Mouse (Mus musculus) CH12.LX (cell line): ENCODE measurements around the gene Zfp219. TPM values are rescaled to one million over a fixed set of nuclear protein-coding genes. Genes with fewer than 3 reads are reported as not detected.
A peak's percentile ranks its signal among the peaks of the same experiment; 100 is the strongest.

Experiments used
- DNase-seq: peaks from one replicate; pipeline ENCODE4 v3.0.0-alpha.2; 2013; ENCODE audit errors: extremely low read depth
- H3K27ac ChIP-seq: 2 replicates; pipeline ENCODE4 v1.5.1; 2012; ENCODE audit warnings: low read depth, mild to moderate bottlenecking, control low read depth, moderate library complexity; ENCODE audit not compliant: insufficient read depth
- H3K27me3 ChIP-seq: replicated peaks from 2 replicates; pipeline ENCODE3; 2012; ENCODE audit warnings: inconsistent platforms
- H3K36me3 ChIP-seq, 2 experiments: replicated peaks in 1 of 2; 2 replicates each; pipeline versions ENCODE3 to v1.6.1; 2012; ENCODE audit warnings: inconsistent platforms in 1 of 2, low read length in 1 of 2, mild to moderate bottlenecking in 1 of 2, mixed read lengths in 1 of 2, moderate library complexity in 1 of 2; ENCODE audit not compliant: control insufficient read depth in 1 of 2, insufficient read depth in 1 of 2
- H3K4me1 ChIP-seq, 2 experiments: 2 replicates each; pipeline ENCODE4 v1.6.1; 2012; ENCODE audit warnings: inconsistent platforms in 1 of 2, moderate library complexity in 1 of 2; ENCODE audit not compliant: insufficient read depth in 2 of 2, control insufficient read depth in 1 of 2
- H3K4me2 ChIP-seq: 2 replicates; pipeline ENCODE4 v1.6.1; 2012; ENCODE audit warnings: low read depth, mild to moderate bottlenecking, control low read depth; ENCODE audit not compliant: poor library complexity, insufficient read depth, severe bottlenecking
- H3K4me3 ChIP-seq, 3 experiments: fragments of 150-350 bp in 1 of 3; sonication (generic) in 1 of 3; replicated peaks in 1 of 3; 2 replicates each; pipeline versions ENCODE3 to v1.5.1; 2011 to 2012; ENCODE audit warnings: low read depth in 2 of 3, low read length in 2 of 3, mild to moderate bottlenecking in 2 of 3, moderate library complexity in 2 of 3, control low read depth in 1 of 3, improper control_type of control experiment in 1 of 3, inconsistent platforms in 1 of 3, mixed read lengths in 1 of 3; ENCODE audit not compliant: poor library complexity in 1 of 3
- H3K79me2 ChIP-seq: replicated peaks from 2 replicates; pipeline ENCODE4 v1.6.1; 2012; ENCODE audit warnings: mild to moderate bottlenecking, moderate library complexity; ENCODE audit not compliant: control insufficient read depth, poor library complexity, insufficient read depth, severe bottlenecking; ENCODE audit errors: extremely low read depth
- H3K9ac ChIP-seq: 2 replicates; pipeline ENCODE4 v1.6.1; 2012; ENCODE audit warnings: low read depth, mild to moderate bottlenecking, control low read depth, moderate library complexity; ENCODE audit not compliant: insufficient read depth
- H3K9me3 ChIP-seq: replicated peaks from 2 replicates; pipeline ENCODE3; 2012; ENCODE audit warnings: low read length, inconsistent platforms, mixed read lengths
- CHD2 ChIP-seq: IDR thresholded peaks from 2 replicates; pipeline ENCODE4 v1.6.1; 2011; ENCODE audit warnings: low read length, improper control_type of control experiment
- ELF1 ChIP-seq: IDR thresholded peaks from 2 replicates; pipeline ENCODE4 v1.6.1; 2014; ENCODE audit warnings: low read depth, mild to moderate bottlenecking, inconsistent platforms, low read length, improper control_type of control experiment
- HCFC1 ChIP-seq: IDR thresholded peaks from 2 replicates; pipeline ENCODE4 v1.6.1; 2012; ENCODE audit warnings: low read depth, mild to moderate bottlenecking, inconsistent platforms, low read length, improper control_type of control experiment
- KAT2A ChIP-seq: IDR thresholded peaks from 2 replicates; pipeline ENCODE4 v1.6.1; 2012; ENCODE audit warnings: low read length, improper control_type of control experiment, inconsistent platforms; ENCODE audit not compliant: insufficient replicate concordance
- MAFK ChIP-seq: IDR thresholded peaks from 2 replicates; pipeline ENCODE4 v1.6.1; 2011; ENCODE audit warnings: low read length, improper control_type of control experiment; ENCODE audit not compliant: insufficient replicate concordance
- MAX ChIP-seq: IDR thresholded peaks from 2 replicates; pipeline ENCODE4 v1.6.1; 2011; ENCODE audit warnings: low read length, improper control_type of control experiment
- MAZ ChIP-seq: IDR thresholded peaks from 2 replicates; pipeline ENCODE4 v1.6.1; 2012; ENCODE audit warnings: low read depth, mild to moderate bottlenecking, inconsistent platforms, low read length, improper control_type of control experiment, moderate library complexity
- MEF2A ChIP-seq: IDR thresholded peaks from 2 replicates; pipeline ENCODE4 v1.6.1; 2014; ENCODE audit warnings: low read depth, mild to moderate bottlenecking, inconsistent platforms, low read length, improper control_type of control experiment, borderline replicate concordance
- NELFE ChIP-seq: IDR thresholded peaks from 2 replicates; pipeline ENCODE4 v1.6.1; 2011; ENCODE audit warnings: low read depth, low read length, improper control_type of control experiment
- POLR2A ChIP-seq: IDR thresholded peaks from 2 replicates; pipeline ENCODE4 v1.6.1; 2011; ENCODE audit warnings: low read depth, mild to moderate bottlenecking, improper control_type of control experiment, low read length
- POLR2AphosphoS2 ChIP-seq: IDR thresholded peaks from 2 replicates; pipeline ENCODE4 v1.6.1; 2011; ENCODE audit warnings: low read depth, low read length, improper control_type of control experiment
- SIN3A ChIP-seq: IDR thresholded peaks from 2 replicates; pipeline ENCODE4 v1.6.1; 2012; ENCODE audit warnings: low read length, improper control_type of control experiment, inconsistent platforms
- SMC3 ChIP-seq: IDR thresholded peaks from 2 replicates; pipeline ENCODE4 v1.6.1; 2011; ENCODE audit warnings: low read depth, low read length, improper control_type of control experiment
- ZKSCAN1 ChIP-seq: IDR thresholded peaks from 2 replicates; pipeline ENCODE4 v1.6.1; 2012; ENCODE audit warnings: low read depth, inconsistent platforms, low read length, improper control_type of control experiment, borderline replicate concordance
- ZMIZ1 ChIP-seq: IDR thresholded peaks from 2 replicates; pipeline ENCODE4 v1.6.1; 2012; ENCODE audit warnings: low read depth, mild to moderate bottlenecking, inconsistent platforms, low read length, improper control_type of control experiment
- dilution Hi-C: fragments of 300-500 bp; cut with MboI; formaldehyde crosslinking; loops from 2 replicates; pipeline ENCODE4 v1.14.3; 2020; ENCODE audit warnings: low sequenced_read_pairs; ENCODE audit not compliant: extremely low pct_unique_long_range_greater_than_20kb, extremely low pct_ligation_motif_present
- in situ Hi-C: fragments of 300-500 bp; cut with MboI; formaldehyde crosslinking; loops from 3 replicates; pipeline ENCODE4 v1.14.3; 2019; ENCODE audit warnings: low sequenced_read_pairs, low pct_ligation_motif_present, low pct_unique_long_range_greater_than_20kb, mixed read lengths
- polyA plus RNA-seq: library from polyadenylated mRNA; unstranded; fragments of >175 nt; gene quantifications from 2 replicates; pipeline ENCODE4 v1.2.1, GENCODE M21; 2012; ENCODE audit warnings: low read depth; ENCODE audit not compliant: insufficient read length
- total RNA-seq, 2 experiments: library from RNA; depleted of rRNA; stranded (reverse); fragments of 300-350 nt in 1 of 2; fragments of >200 nt in 1 of 2; gene quantifications; 2 replicates each; pipeline ENCODE4 v1.2.3; 2012 to 2014

Zfp219 gene
- total and polyA plus RNA-seq, 3 experiments = 15.8 to 20.8 (median 20.0) TPM

GRCm38 (mm10) chr14:52015445-52016100, 5.0 kb downstream of the Zfp219 start, which contains the start of gene Tmem253:
TSS of gene Tmem253 (plus strand) at chr14:52015658.
- Histone ChIP-seq H3K9me3 (no peaks in the 10 kb centered on the region), H3K27ac (no peak within 1 kb of the TSS), H3K4me3 (peak within 1 kb of the TSS; percentile 60 to 89 (median 79)), H3K4me1 (peaks cover 14 to 47% of the 10 kb centered on the region in 2 experiments), H3K27me3 (no peaks in the 10 kb centered on the region), H3K9ac (peak within 1 kb of the TSS; percentile 96), H3K4me2 (peak within 1 kb of the TSS; percentile 85), H3K36me3 (peaks cover 0 to 17% of the 10 kb centered on the region in 2 experiments), H3K79me2 (no peaks in the 10 kb centered on the region; the same call in 1 of the 2 replicates)
- in situ Hi-C loops (no loop called here), dilution Hi-C loops (no loop called here)
- no peak for DNase-seq
- TF ChIP-seq HCFC1 (no peak), MAFK (no peak), KAT2A (no peak), MAX (no peak), MEF2A (no peak), CHD2 (no peak), SMC3 (no peak), POLR2A (no peak), ZMIZ1 (no peak)

DNA sequence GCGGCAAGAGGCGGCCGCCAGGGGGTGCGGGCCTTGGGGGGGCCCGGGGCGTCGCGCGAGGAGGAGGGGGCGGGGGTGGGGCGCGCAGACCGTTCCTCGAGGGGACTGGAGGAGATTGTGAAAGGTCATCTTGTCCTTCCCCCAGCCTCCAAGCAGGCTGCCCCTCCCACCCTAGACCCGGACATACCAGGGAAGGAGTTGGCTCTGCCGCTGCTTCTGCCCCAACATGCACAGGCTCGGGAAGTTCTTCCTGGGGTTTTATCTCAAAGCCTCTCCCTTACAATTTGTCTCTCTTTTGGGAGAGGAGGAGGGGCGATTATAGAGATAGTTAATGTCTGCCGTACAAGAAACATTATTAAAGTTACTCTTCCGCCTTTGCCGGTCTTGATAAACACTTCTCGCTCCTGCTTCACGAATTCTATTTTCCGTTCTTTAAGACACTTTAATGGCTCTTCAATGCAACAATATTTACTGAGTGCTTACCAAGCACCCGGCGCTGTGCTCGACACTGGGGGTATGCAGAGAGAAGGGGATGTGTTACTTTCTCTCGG, 5.7 kb downstream of the Zfp219 start:
- Histone ChIP-seq H3K27me3 (no peaks in the 10 kb centered on the region), H3K4me2 (peak overlapping the region; percentile 85), H3K36me3 (peaks cover 0 to 17% of the 10 kb centered on the region in 2 experiments), H3K9me3 (no peaks in the 10 kb centered on the region), H3K79me2 (no peaks in the 10 kb centered on the region; the same call in 1 of the 2 replicates), H3K9ac (peak overlapping the region; percentile 96), H3K27ac (no peak overlapping the region), H3K4me1 (peaks cover 14 to 49% of the 10 kb centered on the region in 2 experiments), H3K4me3 (peak overlapping the region; percentile 60 to 89 (median 79))
- DNase-seq = no peak
- dilution Hi-C loops (no loop called here), in situ Hi-C loops (no loop called here)
- TF ChIP-seq MEF2A = no peak
- 0 out of 2 replicates have a peak, but pooled peaks have one; percentile 31 for TF ChIP-seq CHD2
- TF ChIP-seq MAZ = peak; percentile 76; the same call in 1 of the 2 replicates
- 0 out of 2 replicates have a peak, but pooled peaks have one; percentile 23 for TF ChIP-seq NELFE
- no peak for TF ChIP-seq POLR2AphosphoS2
- TF ChIP-seq MAFK = no peak
- TF ChIP-seq HCFC1 = peak; percentile 27; the same call in 1 of the 2 replicates
- TF ChIP-seq ELF1 = peak; percentile 53
- peak; percentile 54; the same call in 1 of the 2 replicates for TF ChIP-seq SIN3A
- TF ChIP-seq ZKSCAN1 = no peak
- TF ChIP-seq POLR2A = peak; percentile 47; the same call in 1 of the 2 replicates
